Mouse (Mus musculus): ENCODE results near the gene Ankrd6.

Ankrd6 gene

GRCm38 (mm10) chr4:32906627-32907026, 44.0 kb downstream of the Ankrd6 start:
- no peak for DNase-seq (ENCODE audit: low read depth in 1 of 2, low spot score in 2 of 2)

- DNase-seq (ENCODE audit: low read depth in 1 of 2, low spot score in 2 of 2), result no peak
Measured at GRCm38 (mm10) chr4:32905913-32906312, 44.7 kb downstream of the Ankrd6 start.

- DNase-seq (ENCODE audit: low read depth in 1 of 2, low spot score in 2 of 2), result no peak
Measured at GRCm38 (mm10) chr4:32905381-32905780, 45.3 kb downstream of the Ankrd6 start.

DNA sequence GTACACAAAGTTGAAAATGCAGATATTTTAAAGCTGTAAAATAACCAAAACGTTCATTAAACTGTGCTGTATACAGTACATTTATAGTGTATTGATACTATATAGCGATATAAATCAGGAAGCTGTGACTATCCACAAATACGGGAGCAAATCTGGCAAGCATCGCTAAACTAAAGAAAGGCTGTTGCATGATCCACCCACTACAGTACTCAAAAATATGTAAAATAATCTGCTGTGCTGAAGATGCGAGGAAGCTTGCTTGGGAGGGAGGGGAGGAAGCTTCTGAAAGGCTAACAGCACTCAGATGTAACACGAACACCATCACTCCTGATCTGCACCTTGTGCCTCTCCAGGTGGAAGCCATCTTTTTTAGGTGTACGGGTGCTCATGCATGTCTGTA, 46.8 kb downstream of the Ankrd6 start:
- DNase-seq (ENCODE audit: low read depth in 1 of 2, low spot score in 2 of 2), result no peak

GRCm38 (mm10) chr4:32899051-32899450, 51.6 kb downstream of the Ankrd6 start:
- DNase-seq (ENCODE audit: low read depth in 1 of 2, low spot score in 2 of 2), result no peak

GRCm38 (mm10) chr4:32891341-32891740, 59.3 kb downstream of the Ankrd6 start:
- no peak for DNase-seq (ENCODE audit: low read depth in 1 of 2, low spot score in 2 of 2)

DNA sequence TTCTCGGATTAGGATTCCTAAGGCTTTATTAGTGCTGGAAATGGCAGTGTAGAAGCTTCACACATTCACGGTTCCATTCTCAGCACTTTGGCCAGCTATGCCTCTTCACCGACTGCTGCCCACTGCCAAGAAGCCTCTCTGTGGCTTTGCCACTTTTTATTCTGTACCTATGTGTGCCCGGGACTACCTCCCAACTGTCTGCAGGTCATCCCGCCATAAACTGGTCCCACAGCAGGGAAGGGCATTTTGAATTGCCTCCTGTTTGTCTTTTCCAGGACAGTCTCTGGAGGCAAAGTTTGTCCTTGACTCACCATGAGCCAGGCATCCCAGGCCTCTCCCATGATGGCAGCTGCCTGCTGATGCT, 59.9 kb downstream of the Ankrd6 start:
- DNase-seq (ENCODE audit: low read depth in 1 of 2, low spot score in 2 of 2), result no peak

DNA sequence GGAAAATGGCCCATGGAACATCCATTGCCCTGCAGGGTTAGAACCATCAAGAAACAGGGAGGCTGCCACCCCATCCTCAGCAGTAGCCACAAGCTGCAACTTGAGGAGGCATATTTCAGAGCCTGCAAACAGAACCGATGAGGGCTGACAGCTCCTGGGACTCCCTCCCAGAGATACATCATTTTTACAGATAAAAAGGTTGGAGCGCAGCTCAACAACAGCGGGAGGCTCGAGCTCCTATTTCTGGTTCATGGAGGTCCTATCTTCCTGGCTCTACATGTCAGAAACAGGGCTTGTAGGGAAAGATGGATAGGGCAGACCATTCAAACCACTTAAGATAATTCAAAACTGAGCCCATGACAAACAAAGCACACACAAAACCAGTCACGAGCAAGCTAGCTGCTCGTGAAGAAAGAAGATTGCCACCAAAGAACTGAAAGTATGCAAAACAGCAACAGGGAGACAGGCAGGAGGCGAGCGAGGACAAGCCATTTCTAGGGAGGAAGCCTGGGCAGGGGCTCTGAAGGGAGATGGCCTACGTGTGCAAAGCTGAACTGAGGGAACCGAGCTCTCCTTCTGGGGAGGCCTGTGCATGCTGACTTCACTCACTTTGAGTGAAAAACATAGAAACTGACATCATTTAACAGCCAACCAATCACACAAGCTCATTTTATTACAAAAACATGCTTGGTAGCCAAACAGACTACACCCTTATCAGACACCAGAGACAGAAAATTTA, 60.5 kb downstream of the Ankrd6 start:
- DNase-seq (ENCODE audit: low read depth in 1 of 2, low spot score in 2 of 2), result no peak

DNA sequence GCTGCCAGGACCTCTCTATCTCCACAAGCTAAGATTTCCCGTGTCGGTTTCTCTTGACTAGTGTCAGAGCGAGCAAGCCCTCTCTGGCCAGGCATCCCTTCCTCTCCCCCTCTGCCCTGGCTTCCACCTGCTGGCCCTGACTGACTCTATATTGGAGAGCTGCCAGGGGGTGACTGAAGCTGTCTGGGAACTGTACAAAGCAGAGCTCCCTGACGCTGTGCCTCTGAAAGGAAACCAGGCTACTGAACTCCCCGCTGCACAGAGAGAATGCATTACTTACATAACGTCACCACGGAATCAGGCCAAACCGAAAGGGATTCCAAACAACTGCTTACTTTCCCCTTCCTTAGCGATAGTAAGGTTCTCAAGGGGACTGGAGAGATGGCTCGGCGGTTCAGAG, 61.4 kb downstream of the Ankrd6 start:
- no peak for DNase-seq (ENCODE audit: low read depth in 1 of 2, low spot score in 2 of 2)

GRCm38 (mm10) chr4:32886479-32886878, 64.2 kb downstream of the Ankrd6 start:
- no peak for DNase-seq (ENCODE audit: low read depth in 1 of 2, low spot score in 2 of 2)

DNA sequence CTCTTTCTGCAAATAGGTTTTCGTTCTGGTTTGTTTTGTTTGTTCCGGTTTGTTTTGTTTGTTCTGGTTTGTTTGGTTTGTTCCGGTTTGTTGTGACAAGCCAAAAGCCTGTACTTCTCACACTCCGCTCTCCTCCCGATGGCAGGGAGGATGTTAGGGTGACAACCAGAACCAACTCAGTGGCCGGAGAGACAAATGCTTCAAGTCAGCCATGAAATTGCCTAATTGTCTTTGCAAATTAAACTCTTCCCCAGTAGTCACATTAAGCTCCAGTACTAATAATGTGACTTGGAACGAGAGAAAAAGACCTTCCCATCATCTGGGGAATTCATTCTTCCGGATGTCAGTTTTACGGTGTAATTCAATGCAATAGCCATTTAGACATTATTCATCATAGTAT, 66.0 kb downstream of the Ankrd6 start:
- DNase-seq (ENCODE audit: low read depth in 1 of 2, low spot score in 2 of 2), result no peak

- DNase-seq (ENCODE audit: low read depth in 1 of 2, low spot score in 2 of 2), result no peak
Measured at GRCm38 (mm10) chr4:32881001-32881400, 69.6 kb downstream of the Ankrd6 start.

- DNase-seq (ENCODE audit: low read depth in 1 of 2, low spot score in 2 of 2), result no peak
Measured at GRCm38 (mm10) chr4:32874669-32875068, 76.0 kb downstream of the Ankrd6 start.

- DNase-seq (ENCODE audit: low read depth in 1 of 2, low spot score in 2 of 2), result peak; percentile 8 to 14
Measured at GRCm38 (mm10) chr4:32872189-32872749, 78.4 kb downstream of the Ankrd6 start.

- DNase-seq (ENCODE audit: low read depth in 1 of 2, low spot score in 2 of 2), result no peak
Measured at GRCm38 (mm10) chr4:32869370-32869769, 81.3 kb downstream of the Ankrd6 start.

DNA sequence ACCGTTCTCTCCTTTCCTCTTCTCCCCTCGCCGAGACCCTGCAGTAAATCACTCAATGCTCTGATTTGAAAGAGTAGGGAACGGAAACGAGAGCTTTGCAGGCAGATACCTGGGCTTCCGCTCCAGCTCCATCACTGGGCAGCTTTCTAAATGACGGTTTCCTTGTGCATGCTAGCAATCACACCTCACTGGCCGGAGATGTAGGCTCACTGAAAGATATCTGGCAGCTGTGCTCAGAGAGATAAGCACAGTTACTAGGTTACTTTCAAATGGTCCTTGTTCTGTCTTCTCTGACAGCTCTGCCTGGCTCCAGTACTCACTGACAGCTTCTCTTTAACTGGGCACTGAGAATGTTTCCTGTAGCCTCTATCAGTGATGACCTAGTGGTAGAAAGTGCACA, 81.8 kb downstream of the Ankrd6 start:
- DNase-seq (ENCODE audit: low read depth in 1 of 2, low spot score in 2 of 2), result no peak

- no peak for DNase-seq (ENCODE audit: low read depth in 1 of 2, low spot score in 2 of 2)
Measured at GRCm38 (mm10) chr4:32868437-32868836, 82.2 kb downstream of the Ankrd6 start.

GRCm38 (mm10) chr4:32867460-32867859, 83.2 kb downstream of the Ankrd6 start:
- no peak for DNase-seq (ENCODE audit: low read depth in 1 of 2, low spot score in 2 of 2)

DNA sequence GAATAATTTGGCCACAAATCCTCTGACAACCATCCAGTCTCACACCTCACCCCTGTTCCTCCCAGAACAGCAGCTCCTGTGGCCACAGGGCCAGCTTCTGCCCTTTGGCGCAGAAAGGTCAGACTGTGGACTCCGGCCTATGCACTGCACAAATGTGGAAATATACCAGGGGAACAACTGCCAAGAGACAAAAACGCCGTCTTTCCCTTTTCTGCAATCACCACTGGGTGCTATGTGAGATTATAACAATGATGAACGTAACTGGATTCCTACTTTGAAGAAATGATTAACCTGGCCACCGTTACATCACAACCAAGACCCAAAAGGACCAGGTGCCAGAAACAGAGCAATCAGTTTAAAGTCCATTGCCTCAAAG, 85.8 kb downstream of the Ankrd6 start:
- DNase-seq (ENCODE audit: low read depth in 1 of 2, low spot score in 2 of 2), result no peak

DNA sequence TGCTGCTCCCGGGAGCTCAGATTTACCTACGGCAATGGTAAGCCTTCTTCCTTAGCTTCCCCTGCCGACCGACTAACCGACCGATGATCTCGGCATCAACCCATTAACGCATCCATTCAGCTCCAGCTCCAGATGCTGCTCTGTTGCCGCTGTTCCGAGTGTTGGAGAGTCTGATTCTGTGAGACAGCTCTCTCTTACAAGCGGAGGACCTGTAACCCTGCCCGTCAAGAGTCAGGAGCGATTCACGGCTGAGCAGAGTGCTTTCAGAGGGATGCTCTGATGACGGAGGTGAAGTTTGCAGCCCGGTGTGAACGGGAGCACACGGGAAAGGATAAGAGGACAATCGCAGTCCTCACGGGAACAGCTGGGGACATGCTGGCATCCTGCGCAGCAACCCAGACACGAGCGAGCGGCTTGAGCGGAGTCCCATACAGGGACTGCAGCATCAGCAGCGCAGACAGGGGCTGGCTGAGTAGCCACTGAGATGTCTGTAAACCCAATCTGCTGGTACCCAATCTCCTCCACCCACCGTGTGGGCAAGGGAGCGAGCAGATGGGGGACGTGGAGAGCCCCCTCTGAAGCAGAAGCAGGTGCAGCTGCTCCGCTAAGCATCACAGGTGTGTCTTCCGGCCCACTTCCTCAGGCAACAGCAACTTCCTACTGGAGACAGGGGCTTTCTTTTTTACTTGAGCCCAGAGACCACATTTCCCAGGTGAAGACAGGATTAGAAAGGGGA, 86.3 kb downstream of the Ankrd6 start:
- no peak for DNase-seq (ENCODE audit: low read depth in 1 of 2, low spot score in 2 of 2)

- no peak for DNase-seq (ENCODE audit: low read depth in 1 of 2, low spot score in 2 of 2)
Measured at GRCm38 (mm10) chr4:32863447-32864130, 87.1 kb downstream of the Ankrd6 start.

Measured in monocyte, adult 2 months (primary cell).